Mouse (Mus musculus): ENCODE measurements at regions not wholly inside any gene's neighbourhood (a gene's known extent, or its start where the extent isn't known, plus 50 kb on each side); places are given as distances from the start of the nearest gene placed in this dataset.

DNA sequence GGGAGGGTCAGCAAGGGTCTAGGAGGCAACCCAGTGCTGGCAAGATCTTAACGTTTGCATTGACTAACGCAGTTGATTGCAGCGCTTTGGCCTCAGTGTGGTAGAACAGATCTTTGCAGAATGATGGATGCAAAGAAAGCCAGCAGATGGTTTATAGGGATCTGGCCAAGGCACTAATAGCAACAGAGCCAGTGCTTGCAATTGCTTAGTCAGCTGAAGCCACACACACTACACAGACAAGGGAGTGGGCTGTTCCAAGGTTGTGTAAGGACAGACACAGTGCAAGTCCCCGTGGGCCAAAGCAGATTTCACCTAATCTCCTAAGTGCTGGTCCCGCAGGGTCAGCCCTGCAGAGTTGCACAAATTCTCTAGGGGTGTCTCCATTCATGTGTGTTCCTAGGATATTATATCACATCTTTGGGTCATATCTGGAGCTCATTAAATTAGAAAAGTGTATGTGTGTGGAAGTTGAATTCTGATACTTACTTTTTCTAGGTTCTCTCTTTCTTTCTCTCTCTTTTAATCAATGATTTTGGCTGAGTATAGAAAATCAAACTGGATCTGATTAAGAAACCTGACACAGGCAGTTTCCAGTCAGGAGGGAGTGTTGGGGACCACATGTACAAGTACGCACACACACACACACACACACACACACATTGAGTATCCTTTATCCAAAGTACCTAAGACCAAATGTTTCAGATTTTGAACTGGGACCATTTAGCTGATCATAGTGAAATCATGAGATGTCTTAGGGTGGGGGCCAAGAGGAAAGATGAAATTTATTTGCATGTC, 68.5 kb upstream of the Mboat1 start:
- no peak for TF ChIP-seq CTCF (IDR thresholded peaks at IDR 0.05; ENCODE audit: low read depth, low read length)
- TF ChIP-seq POLR2A (IDR thresholded peaks at IDR 0.05; ENCODE audit: insufficient read depth, low read length), result no peak
